Mouse (Mus musculus): ENCODE measurements around the gene 1700080E11Rik. TPM values are rescaled to one million over a fixed set of nuclear protein-coding genes. Genes with fewer than 3 reads are reported as not detected.

The 1700080E11Rik gene
- polyA plus RNA-seq (2014; fragmentation: Illumina TruSeq; extraction: RNeasy Lipid Tissue Mini Kit (QIAGEN cat#74804); ENCODE audit: low read depth, low replicate concordance) = not detected

DNA sequence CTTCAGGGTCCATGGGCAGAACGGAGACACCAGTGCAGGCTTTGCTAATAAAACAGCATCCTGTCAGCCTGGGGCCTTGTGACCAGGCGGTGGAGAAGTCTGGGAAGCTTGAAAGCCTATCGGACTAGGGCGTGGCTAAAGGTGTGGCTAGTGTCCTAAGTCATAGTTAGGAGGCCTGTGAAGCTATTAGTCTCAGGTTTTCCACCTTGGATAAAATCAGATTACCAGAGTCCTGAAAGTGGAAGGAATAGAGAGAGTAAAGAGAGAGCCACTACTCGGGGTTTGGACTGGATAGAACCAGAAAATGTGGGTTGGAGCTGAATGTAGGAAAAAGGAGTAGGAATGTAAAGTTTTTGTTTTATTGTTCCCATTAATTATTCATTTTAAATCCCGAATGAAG, at the start of gene 1700080E11Rik:
Gene 1700080E11Rik, minus strand, starts transcription at position 101 of the 400 bp plus-strand sequence.

DNA sequence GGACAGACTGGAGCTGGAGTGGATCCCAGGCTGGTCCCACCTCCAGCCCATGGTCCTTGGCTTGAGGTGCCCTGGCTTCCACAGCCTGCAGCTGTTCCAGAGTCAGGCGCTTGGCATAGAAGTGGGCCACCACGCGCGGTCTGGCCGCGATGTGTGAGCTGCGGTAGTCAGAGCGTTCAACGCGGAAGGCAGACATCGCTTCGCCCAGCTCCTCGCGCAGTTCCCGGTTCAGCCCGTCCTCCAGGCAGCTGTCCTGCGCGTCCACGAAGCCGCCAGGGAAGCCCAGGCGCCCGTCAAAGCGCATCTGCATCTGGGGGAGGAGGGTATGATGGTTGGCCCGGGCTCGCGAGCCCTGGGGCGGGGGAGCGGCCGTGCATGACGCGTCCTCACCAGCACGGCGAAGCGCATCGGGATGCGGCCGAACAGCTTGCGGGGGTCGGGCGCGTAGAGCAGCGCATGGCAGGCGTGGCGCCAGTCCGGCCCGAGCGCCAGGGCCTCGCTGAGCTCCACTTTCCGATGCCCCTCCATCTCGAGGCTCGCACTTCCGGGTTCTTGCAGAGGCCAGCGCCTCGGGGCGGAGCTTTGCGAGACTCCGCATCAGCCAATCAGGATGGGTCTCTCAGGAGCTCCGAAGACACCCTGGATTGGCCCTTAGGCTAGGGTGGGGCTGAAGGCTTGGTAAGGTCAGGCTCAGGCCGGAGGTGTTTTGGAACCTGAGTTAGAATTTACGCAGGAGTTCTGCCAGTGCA, 13.5 kb downstream of the 1700080E11Rik start, which contains the start of gene Nudt16:
Gene Nudt16, minus strand, starts transcription at position 572 of the 749 bp plus-strand sequence.

Other genes with a start within 250 kb of the 1700080E11Rik start
- gene Mrpl3, start 91.9 kb downstream of the 1700080E11Rik start, polyA plus RNA-seq (2014; fragmentation: Illumina TruSeq; extraction: RNeasy Lipid Tissue Mini Kit (QIAGEN cat#74804); ENCODE audit: low read depth, low replicate concordance) = 114 TPM
- 18.7 TPM for gene Nudt16, start 13.3 kb downstream of the 1700080E11Rik start, polyA plus RNA-seq (2014; fragmentation: Illumina TruSeq; extraction: RNeasy Lipid Tissue Mini Kit (QIAGEN cat#74804); ENCODE audit: low read depth, low replicate concordance)

Data from adrenal gland, adult 10 weeks (tissue).